Mouse (Mus musculus) frontal cortex, postnatal 10 days (tissue): Measurements from ENCODE around the gene Setd1b.

Experiments used
- DNase-seq, 2 experiments: peaks; one replicate each; pipeline ENCODE4 v3.0.0; 2022; ENCODE audit warnings: low spot score in 2 of 2, mixed read lengths in 1 of 2

Gene Setd1b

GRCm38 (mm10) chr5:123140694-123141554 is 1.1 kb upstream of the Setd1b start:
- DNase-seq, result peak; percentile 86 to 90

GRCm38 (mm10) chr5:123141555-123142160 is 335 bp upstream of the Setd1b start:
- DNase-seq, result peak in 1 of 2 experiments; percentile 60

- DNase-seq, result no peak
Observed at GRCm38 (mm10) chr5:123143251-123143970, 1.4 kb downstream of the Setd1b start.

GRCm38 (mm10) chr5:123143971-123144745 is 2.2 kb downstream of the Setd1b start:
- DNase-seq, result no peak

- no peak for DNase-seq
Observed at GRCm38 (mm10) chr5:123144746-123145590, 3.0 kb downstream of the Setd1b start.

- DNase-seq, result no peak
Observed at GRCm38 (mm10) chr5:123146357-123146756, 4.4 kb downstream of the Setd1b start.

GRCm38 (mm10) chr5:123147569-123147968 is 5.6 kb downstream of the Setd1b start:
- DNase-seq, result no peak

- no peak for DNase-seq
Observed at GRCm38 (mm10) chr5:123148073-123148722, 6.2 kb downstream of the Setd1b start.

- DNase-seq, result peak; percentile 85 to 87
Observed at GRCm38 (mm10) chr5:123149451-123150400, 7.7 kb downstream of the Setd1b start.

- no peak for DNase-seq
Observed at GRCm38 (mm10) chr5:123150641-123151040, 8.6 kb downstream of the Setd1b start.

- no peak for DNase-seq
Observed at GRCm38 (mm10) chr5:123151077-123151476, 9.1 kb downstream of the Setd1b start.

- no peak for DNase-seq
Observed at GRCm38 (mm10) chr5:123151707-123152362, 9.8 kb downstream of the Setd1b start.

- no peak for DNase-seq
Observed at GRCm38 (mm10) chr5:123152901-123153300, 10.9 kb downstream of the Setd1b start.

GRCm38 (mm10) chr5:123155425-123155824 is 13.4 kb downstream of the Setd1b start:
- DNase-seq, result no peak

GRCm38 (mm10) chr5:123156763-123157162 is 14.8 kb downstream of the Setd1b start:
- DNase-seq, result no peak

- no peak for DNase-seq
Observed at GRCm38 (mm10) chr5:123157972-123158371, 16.0 kb downstream of the Setd1b start.

- DNase-seq, result no peak
Observed at GRCm38 (mm10) chr5:123159446-123159845, 17.5 kb downstream of the Setd1b start.

GRCm38 (mm10) chr5:123159866-123160265 is 17.9 kb downstream of the Setd1b start:
- DNase-seq, result no peak
